Mouse (Mus musculus) CH12.LX (cell line): ENCODE measurements around the gene Tshz2. TPM values are rescaled to one million over a fixed set of nuclear protein-coding genes. Genes with fewer than 3 reads are reported as not detected.

Experiments
- DNase-seq: peaks from one replicate; pipeline ENCODE4 v3.0.0-alpha.2; 2013; ENCODE audit errors: extremely low read depth
- H3K27ac ChIP-seq: 2 replicates; pipeline ENCODE4 v1.5.1; 2012; ENCODE audit warnings: low read depth, mild to moderate bottlenecking, control low read depth, moderate library complexity; ENCODE audit not compliant: insufficient read depth
- H3K27me3 ChIP-seq: replicated peaks from 2 replicates; pipeline ENCODE3; 2012; ENCODE audit warnings: inconsistent platforms
- H3K36me3 ChIP-seq, 2 experiments: replicated peaks in 1 of 2; 2 replicates each; pipeline versions ENCODE3 to v1.6.1; 2012; ENCODE audit warnings: inconsistent platforms in 1 of 2, low read length in 1 of 2, mild to moderate bottlenecking in 1 of 2, mixed read lengths in 1 of 2, moderate library complexity in 1 of 2; ENCODE audit not compliant: control insufficient read depth in 1 of 2, insufficient read depth in 1 of 2
- H3K4me1 ChIP-seq, 2 experiments: 2 replicates each; pipeline ENCODE4 v1.6.1; 2012; ENCODE audit warnings: inconsistent platforms in 1 of 2, moderate library complexity in 1 of 2; ENCODE audit not compliant: insufficient read depth in 2 of 2, control insufficient read depth in 1 of 2
- H3K4me2 ChIP-seq: 2 replicates; pipeline ENCODE4 v1.6.1; 2012; ENCODE audit warnings: low read depth, mild to moderate bottlenecking, control low read depth; ENCODE audit not compliant: poor library complexity, insufficient read depth, severe bottlenecking
- H3K4me3 ChIP-seq, 3 experiments: fragments of 150-350 bp in 1 of 3; sonication (generic) in 1 of 3; replicated peaks in 1 of 3; 2 replicates each; pipeline versions ENCODE3 to v1.5.1; 2011 to 2012; ENCODE audit warnings: low read depth in 2 of 3, low read length in 2 of 3, mild to moderate bottlenecking in 2 of 3, moderate library complexity in 2 of 3, control low read depth in 1 of 3, improper control_type of control experiment in 1 of 3, inconsistent platforms in 1 of 3, mixed read lengths in 1 of 3; ENCODE audit not compliant: poor library complexity in 1 of 3
- H3K79me2 ChIP-seq: replicated peaks from 2 replicates; pipeline ENCODE4 v1.6.1; 2012; ENCODE audit warnings: mild to moderate bottlenecking, moderate library complexity; ENCODE audit not compliant: control insufficient read depth, poor library complexity, insufficient read depth, severe bottlenecking; ENCODE audit errors: extremely low read depth
- H3K9ac ChIP-seq: 2 replicates; pipeline ENCODE4 v1.6.1; 2012; ENCODE audit warnings: low read depth, mild to moderate bottlenecking, control low read depth, moderate library complexity; ENCODE audit not compliant: insufficient read depth
- H3K9me3 ChIP-seq: replicated peaks from 2 replicates; pipeline ENCODE3; 2012; ENCODE audit warnings: low read length, inconsistent platforms, mixed read lengths
- CHD1 ChIP-seq: IDR thresholded peaks from 2 replicates; pipeline ENCODE4 v1.6.1; 2012; ENCODE audit warnings: low read depth, low read length, improper control_type of control experiment, inconsistent platforms
- CHD2 ChIP-seq: IDR thresholded peaks from 2 replicates; pipeline ENCODE4 v1.6.1; 2011; ENCODE audit warnings: low read length, improper control_type of control experiment
- ELF1 ChIP-seq: IDR thresholded peaks from 2 replicates; pipeline ENCODE4 v1.6.1; 2014; ENCODE audit warnings: low read depth, mild to moderate bottlenecking, inconsistent platforms, low read length, improper control_type of control experiment
- EP300 ChIP-seq: IDR thresholded peaks from 2 replicates; pipeline ENCODE4 v1.6.1; 2011; ENCODE audit warnings: low read length, improper control_type of control experiment
- ETS1 ChIP-seq: conservative IDR thresholded peaks from 2 replicates; pipeline ENCODE4 v1.6.1; 2012; ENCODE audit warnings: low read depth, mild to moderate bottlenecking, inconsistent platforms, low read length, improper control_type of control experiment, moderate library complexity
- GABPA ChIP-seq: IDR thresholded peaks from 2 replicates; pipeline ENCODE4 v1.6.1; 2012; ENCODE audit warnings: low read depth, low read length, improper control_type of control experiment, inconsistent platforms; ENCODE audit not compliant: insufficient replicate concordance
- HCFC1 ChIP-seq: IDR thresholded peaks from 2 replicates; pipeline ENCODE4 v1.6.1; 2012; ENCODE audit warnings: low read depth, mild to moderate bottlenecking, inconsistent platforms, low read length, improper control_type of control experiment
- IRF4 ChIP-seq: IDR thresholded peaks from 2 replicates; pipeline ENCODE4 v1.6.1; 2014; ENCODE audit warnings: low read depth, mild to moderate bottlenecking, inconsistent platforms, low read length, improper control_type of control experiment
- JUN ChIP-seq: IDR thresholded peaks from 2 replicates; pipeline ENCODE4 v1.6.1; 2011; ENCODE audit warnings: low read depth, mild to moderate bottlenecking, low read length, improper control_type of control experiment, moderate library complexity; ENCODE audit not compliant: insufficient read depth
- MAFK ChIP-seq: IDR thresholded peaks from 2 replicates; pipeline ENCODE4 v1.6.1; 2011; ENCODE audit warnings: low read length, improper control_type of control experiment; ENCODE audit not compliant: insufficient replicate concordance
- MEF2A ChIP-seq: IDR thresholded peaks from 2 replicates; pipeline ENCODE4 v1.6.1; 2014; ENCODE audit warnings: low read depth, mild to moderate bottlenecking, inconsistent platforms, low read length, improper control_type of control experiment, borderline replicate concordance
- MXI1 ChIP-seq: IDR thresholded peaks from 2 replicates; pipeline ENCODE4 v1.6.1; 2011; ENCODE audit warnings: mild to moderate bottlenecking, low read depth, low read length, improper control_type of control experiment
- MYC ChIP-seq: IDR thresholded peaks from 2 replicates; pipeline ENCODE4 v1.6.1; 2011; ENCODE audit warnings: low read depth, mild to moderate bottlenecking, improper control_type of control experiment, low read length
- NRF1 ChIP-seq: IDR thresholded peaks from 2 replicates; pipeline ENCODE4 v1.6.1; 2014; ENCODE audit warnings: low read depth, mild to moderate bottlenecking, inconsistent platforms, low read length, improper control_type of control experiment, moderate library complexity
- RAD21 ChIP-seq: IDR thresholded peaks from 2 replicates; pipeline ENCODE4 v1.6.1; 2011; ENCODE audit warnings: low read depth, mild to moderate bottlenecking, low read length, improper control_type of control experiment, moderate library complexity
- SIN3A ChIP-seq: IDR thresholded peaks from 2 replicates; pipeline ENCODE4 v1.6.1; 2012; ENCODE audit warnings: low read length, improper control_type of control experiment, inconsistent platforms
- UBTF ChIP-seq: IDR thresholded peaks from 2 replicates; pipeline ENCODE4 v1.6.1; 2012; ENCODE audit warnings: low read depth, mild to moderate bottlenecking, inconsistent platforms, low read length, improper control_type of control experiment, moderate library complexity
- USF1 ChIP-seq: IDR thresholded peaks from 2 replicates; pipeline ENCODE4 v1.6.1; 2014; ENCODE audit warnings: low read depth, mild to moderate bottlenecking, inconsistent platforms, low read length, improper control_type of control experiment
- USF2 ChIP-seq: conservative IDR thresholded peaks from 2 replicates; pipeline ENCODE4 v1.6.1; 2011; ENCODE audit warnings: low read depth, low read length, improper control_type of control experiment
- ZC3H11A ChIP-seq: IDR thresholded peaks from 2 replicates; pipeline ENCODE4 v1.6.1; 2012; ENCODE audit warnings: low read depth, mild to moderate bottlenecking, inconsistent platforms, low read length, improper control_type of control experiment
- ZMIZ1 ChIP-seq: IDR thresholded peaks from 2 replicates; pipeline ENCODE4 v1.6.1; 2012; ENCODE audit warnings: low read depth, mild to moderate bottlenecking, inconsistent platforms, low read length, improper control_type of control experiment
- ZNF384 ChIP-seq: IDR thresholded peaks from 2 replicates; pipeline ENCODE4 v1.6.1; 2012; ENCODE audit warnings: low read depth, low read length, improper control_type of control experiment, inconsistent platforms
- dilution Hi-C: fragments of 300-500 bp; cut with MboI; formaldehyde crosslinking; loops from 2 replicates; pipeline ENCODE4 v1.14.3; 2020; ENCODE audit warnings: low sequenced_read_pairs; ENCODE audit not compliant: extremely low pct_unique_long_range_greater_than_20kb, extremely low pct_ligation_motif_present
- in situ Hi-C: fragments of 300-500 bp; cut with MboI; formaldehyde crosslinking; loops from 3 replicates; pipeline ENCODE4 v1.14.3; 2019; ENCODE audit warnings: low sequenced_read_pairs, low pct_ligation_motif_present, low pct_unique_long_range_greater_than_20kb, mixed read lengths
- polyA plus RNA-seq: library from polyadenylated mRNA; unstranded; fragments of >175 nt; gene quantifications from 2 replicates; pipeline ENCODE4 v1.2.1, GENCODE M21; 2012; ENCODE audit warnings: low read depth; ENCODE audit not compliant: insufficient read length
- total RNA-seq, 2 experiments: library from RNA; depleted of rRNA; stranded (reverse); fragments of 300-350 nt in 1 of 2; fragments of >200 nt in 1 of 2; gene quantifications; 2 replicates each; pipeline ENCODE4 v1.2.3; 2012 to 2014

Gene Tshz2
- total and polyA plus RNA-seq, 3 experiments, result not detected

DNA sequence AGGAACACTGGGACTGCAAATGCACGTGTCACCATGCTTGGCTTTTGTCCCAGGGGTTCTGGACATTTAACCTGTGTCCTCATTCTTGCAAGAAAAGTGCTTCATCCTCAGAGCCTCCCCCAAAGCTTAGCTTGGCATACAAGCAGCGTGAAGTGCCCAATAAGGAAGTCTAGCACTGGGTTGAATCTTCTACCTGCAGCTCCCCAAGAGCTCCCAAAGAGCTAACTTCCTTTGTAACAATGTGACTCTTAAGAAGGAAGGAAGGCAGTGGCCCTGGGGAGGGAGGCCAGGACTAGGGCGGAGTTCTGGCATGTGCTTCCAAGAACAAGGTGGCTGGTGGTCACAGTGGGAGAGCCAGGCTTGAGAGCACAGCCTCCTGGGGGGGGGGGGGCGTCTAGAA is 18.1 kb upstream of the Tshz2 start:
- in situ Hi-C loops, result no loop called here
- no peaks in the 10 kb centered on the region for H3K36me3 ChIP-seq
- H3K4me2 ChIP-seq, result no peak overlapping the region
- no peaks in the 10 kb centered on the region for H3K27me3 ChIP-seq
- no peaks in the 10 kb centered on the region for H3K4me1 ChIP-seq
- dilution Hi-C loops, result no loop called here
- no peak overlapping the region for H3K27ac ChIP-seq
- no peaks in the 10 kb centered on the region for H3K79me2 ChIP-seq
- TF ChIP-seq RAD21 (no peak), CHD2 (no peak), ZNF384 (no peak), USF1 (no peak), CHD1 (no peak), ZC3H11A (no peak), UBTF (no peak), GABPA (no peak), USF2 (no peak), ZMIZ1 (no peak), SIN3A (no peak), NRF1 (no peak), MAFK (no peak), MXI1 (no peak), ETS1 (no peak), IRF4 (no peak), MEF2A (no peak), EP300 (no peak), JUN (no peak)
- H3K9ac ChIP-seq, result no peak overlapping the region
- no peak for DNase-seq
- peaks cover 82% of the 10 kb centered on the region for H3K9me3 ChIP-seq
- H3K4me3 ChIP-seq, result no peak overlapping the region

DNA sequence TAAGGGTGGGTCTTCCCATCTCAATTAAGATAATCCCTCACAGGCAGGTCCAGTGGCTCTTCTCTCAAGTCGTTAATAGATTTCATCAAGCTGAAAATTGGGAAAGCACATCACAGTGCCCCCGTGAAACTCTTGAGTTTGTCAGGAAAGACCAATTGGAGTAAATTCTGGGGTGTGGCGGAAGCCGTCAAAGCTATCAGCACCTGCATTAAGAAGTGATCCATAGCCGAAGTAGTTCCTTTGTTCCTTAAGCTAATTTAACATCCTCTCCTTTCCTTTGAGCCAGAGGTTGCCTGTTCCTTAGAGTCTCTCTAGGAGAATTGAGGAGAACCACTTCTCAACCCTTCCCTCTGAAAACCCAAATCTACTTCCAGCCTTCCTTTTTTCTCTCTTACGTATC is 16.8 kb upstream of the Tshz2 start:
- in situ Hi-C loops (no loop called here), dilution Hi-C loops (no loop called here)
- Histone ChIP-seq H3K27me3 (no peaks in the 10 kb centered on the region), H3K4me3 (no peak overlapping the region), H3K4me1 (no peaks in the 10 kb centered on the region), H3K4me2 (no peak overlapping the region), H3K9me3 (peaks cover 77% of the 10 kb centered on the region), H3K27ac (no peak overlapping the region), H3K36me3 (no peaks in the 10 kb centered on the region), H3K9ac (no peak overlapping the region), H3K79me2 (no peaks in the 10 kb centered on the region)
- TF ChIP-seq USF1 (no peak), ETS1 (no peak), MAFK (no peak), USF2 (no peak), IRF4 (no peak), HCFC1 (no peak), ZNF384 (no peak), ELF1 (no peak), ZC3H11A (no peak), MYC (no peak)
- no peak for DNase-seq
